Mouse (Mus musculus) heart, adult 18-20 months (tissue): Measurements from ENCODE around the gene Iqcc. TPM values are rescaled to one million over a fixed set of nuclear protein-coding genes. Genes with fewer than 3 reads are reported as not detected.

Source experiments
- DNase-seq, 2 experiments: peaks; one replicate each; pipeline ENCODE4 v3.0.0; 2021 to 2022; ENCODE audit warnings: mixed read lengths in 1 of 2
- long read RNA-seq, 2 experiments: library from polyadenylated mRNA; stranded (forward); transcript quantifications; one replicate each; pipeline ENCODE4 v2.0.0; 2021
- total RNA-seq, 2 experiments: library from RNA; stranded (reverse); gene quantifications; 2 replicates each; pipeline ENCODE4 v1.2.3; 2021

Gene Iqcc
- 10 to 100 TPM; 16.4 to 18.8 TPM for total RNA-seq
- long read RNA-seq, experiment 1, partial matches to known transcripts, result 0 of 9 reads
- long read RNA-seq, experiment 1, other reads (novel, unspliced or antisense), result 5 of 9 reads
- long read RNA-seq, experiment 2, partial matches to known transcripts, result 0 of 8 reads
- long read RNA-seq, experiment 2, other reads (novel, unspliced or antisense), result 3 of 8 reads

DNA sequence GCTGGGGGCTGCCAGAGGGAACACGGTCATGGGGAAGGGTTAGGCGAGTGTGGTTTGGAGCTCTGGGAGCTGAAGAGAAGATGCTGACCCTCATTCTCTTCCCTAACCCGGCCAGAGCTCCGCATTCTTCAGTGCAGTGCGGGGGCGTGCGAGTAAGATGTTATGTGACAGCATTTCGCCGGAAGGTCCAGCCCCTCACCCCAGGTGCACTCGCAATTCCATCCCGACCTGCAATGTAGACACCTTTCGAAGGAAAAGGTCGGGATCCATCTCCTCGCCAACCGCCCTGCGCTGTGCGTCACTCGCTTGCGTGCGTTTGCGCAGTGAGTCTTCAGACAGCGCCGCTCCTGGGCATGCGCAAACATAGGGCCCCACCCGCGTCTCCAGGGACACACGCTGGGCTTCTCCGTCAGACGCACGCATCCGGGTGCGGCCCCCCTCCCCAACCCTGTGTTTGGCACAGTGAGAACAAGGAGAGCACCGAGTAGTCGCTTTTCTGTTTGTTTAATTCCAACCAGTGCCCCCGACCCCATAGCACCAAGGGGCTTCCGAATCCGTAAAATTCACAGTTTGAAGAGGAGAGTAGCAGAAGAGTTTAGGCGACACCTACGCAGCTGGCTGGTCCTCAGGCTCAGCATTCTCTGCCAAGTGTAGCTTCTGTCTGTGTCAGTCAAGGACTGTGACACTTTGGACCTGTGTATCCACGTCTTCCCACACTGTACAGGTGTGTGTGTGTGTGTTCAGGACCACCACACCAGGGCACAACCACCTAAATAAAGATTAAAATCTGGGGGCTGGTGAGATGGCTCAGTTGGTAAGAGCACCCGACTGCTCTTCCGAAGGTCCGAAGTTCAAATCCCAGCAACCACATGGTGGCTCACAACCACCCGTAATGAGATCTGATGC, at the start of gene Iqcc:
Gene Iqcc, minus strand, starts transcription at position 314 of the 906 bp plus-strand sequence.
- peak; percentile 97 to 98 for DNase-seq

DNA sequence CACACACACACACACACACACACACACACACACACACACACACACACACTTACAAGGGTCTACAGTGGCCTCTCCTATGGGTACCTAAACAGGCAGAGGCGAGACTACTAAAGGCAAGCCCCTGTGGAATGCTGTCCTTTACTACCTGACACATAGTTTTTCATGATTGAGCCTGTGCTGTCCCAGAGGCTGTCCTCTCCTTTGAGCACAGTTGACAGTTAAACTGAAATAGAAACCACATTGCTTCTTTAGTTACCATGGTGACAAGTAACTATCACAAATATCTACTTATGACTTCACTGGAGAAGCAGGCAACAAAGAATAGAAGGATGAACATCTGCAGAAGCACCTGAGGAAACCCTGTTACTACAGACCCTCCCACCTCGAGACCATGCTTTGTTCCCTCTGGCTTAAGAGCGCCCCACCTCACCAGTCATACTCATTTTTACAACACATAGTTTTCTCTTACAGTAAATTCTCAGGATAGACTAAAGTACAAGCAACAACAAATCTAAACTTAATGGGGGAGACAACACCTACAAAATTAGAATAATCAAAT, 43.4 kb upstream of the Iqcc start:
- no peak for DNase-seq

- DNase-seq, result no peak
These were observed 42.7 kb upstream of the Iqcc start for GRCm38 (mm10) chr4:129661584-129661983.

- no peak for DNase-seq
These were observed 35.9 kb upstream of the Iqcc start for GRCm38 (mm10) chr4:129654770-129655169.

DNA sequence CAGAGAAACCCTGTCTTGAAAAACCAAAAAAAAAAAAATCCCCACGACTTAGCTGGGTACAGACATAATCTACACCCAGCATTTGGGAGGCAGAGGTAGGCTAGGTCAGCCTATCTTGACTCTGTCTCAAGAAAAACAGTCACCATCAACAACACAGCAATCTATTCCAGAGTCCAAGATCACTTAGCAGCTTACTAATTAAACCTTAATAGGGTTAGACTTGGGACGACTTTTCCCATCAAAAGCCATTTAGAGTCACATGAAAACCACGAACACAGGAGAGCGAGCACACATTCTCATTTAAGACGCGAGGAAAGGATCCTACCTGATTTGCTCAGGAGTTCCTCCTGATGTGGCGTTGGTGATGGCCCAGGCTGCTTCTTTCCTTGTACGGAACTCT, 31.5 kb upstream of the Iqcc start:
- no peak for DNase-seq

DNA sequence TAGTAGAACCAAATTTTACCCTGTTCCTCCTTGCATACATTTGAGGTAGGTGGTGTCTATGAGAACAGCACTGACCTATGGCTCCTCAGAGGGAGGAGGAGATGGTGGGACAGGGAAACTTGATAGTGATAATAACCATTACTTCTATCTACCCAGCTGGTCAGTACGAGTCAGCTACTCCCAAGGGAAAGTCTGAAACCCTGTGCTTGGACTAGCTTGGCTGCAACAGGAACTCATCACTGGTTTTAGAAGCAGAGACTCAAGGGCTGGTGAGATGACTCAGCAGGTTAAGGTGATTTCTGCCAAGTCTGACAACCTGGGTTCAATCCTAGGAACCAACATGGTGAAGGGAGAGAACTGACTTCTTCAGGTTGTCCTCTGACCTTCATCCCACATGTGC, 29.8 kb upstream of the Iqcc start:
- DNase-seq, result no peak

GRCm38 (mm10) chr4:129645204-129645603, 26.3 kb upstream of the Iqcc start:
- no peak for DNase-seq

- no peak for DNase-seq
These were observed 22.9 kb upstream of the Iqcc start for GRCm38 (mm10) chr4:129641756-129642155.

DNA sequence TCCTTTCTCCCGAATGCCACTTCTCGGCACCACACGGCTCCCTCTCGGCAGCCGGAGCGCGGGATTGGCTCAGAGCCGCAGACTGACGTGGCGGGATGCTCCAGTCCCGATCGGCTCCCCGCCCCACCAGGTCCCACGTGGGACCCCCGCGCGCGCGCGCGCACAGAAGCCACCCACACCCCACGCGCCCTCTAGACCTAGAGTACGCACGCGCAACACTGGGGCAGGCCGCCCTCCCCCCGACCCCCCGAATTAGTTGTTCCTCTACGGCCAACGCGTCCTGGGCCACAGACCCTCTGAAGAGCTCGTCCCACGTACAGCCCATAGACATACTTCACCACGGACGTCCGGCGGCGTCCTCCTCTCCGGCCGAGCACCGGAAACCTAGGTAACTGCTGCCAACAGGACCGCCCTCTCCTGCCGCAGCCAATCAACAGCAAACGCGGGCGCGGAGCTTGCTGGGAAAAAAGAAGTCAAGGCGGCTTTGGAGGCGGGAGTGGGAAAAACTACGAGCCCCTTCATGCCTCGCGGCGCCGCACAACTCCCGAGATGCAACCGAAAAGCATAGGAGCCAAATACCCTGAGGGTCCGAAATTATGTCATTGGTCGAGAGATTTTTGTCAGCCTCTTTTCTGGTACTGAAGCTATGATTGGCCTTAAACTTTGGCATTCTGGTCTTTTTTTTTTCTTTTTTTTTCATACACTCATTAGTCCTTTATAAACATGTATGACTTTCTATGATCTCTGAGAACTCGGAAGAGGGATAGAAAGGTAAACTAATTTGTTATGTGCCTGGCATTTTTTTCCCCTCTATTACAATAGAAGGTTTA, 22.0 kb upstream of the Iqcc start, which contains the start of gene Txlna:
Gene Txlna, minus strand, starts transcription at position 428 of the 830 bp plus-strand sequence.
- DNase-seq, result peak; percentile 98

GRCm38 (mm10) chr4:129640101-129640637, 21.3 kb upstream of the Iqcc start:
- peak; percentile 45 to 63 for DNase-seq

GRCm38 (mm10) chr4:129639221-129639620, 20.3 kb upstream of the Iqcc start:
- DNase-seq, result no peak

DNA sequence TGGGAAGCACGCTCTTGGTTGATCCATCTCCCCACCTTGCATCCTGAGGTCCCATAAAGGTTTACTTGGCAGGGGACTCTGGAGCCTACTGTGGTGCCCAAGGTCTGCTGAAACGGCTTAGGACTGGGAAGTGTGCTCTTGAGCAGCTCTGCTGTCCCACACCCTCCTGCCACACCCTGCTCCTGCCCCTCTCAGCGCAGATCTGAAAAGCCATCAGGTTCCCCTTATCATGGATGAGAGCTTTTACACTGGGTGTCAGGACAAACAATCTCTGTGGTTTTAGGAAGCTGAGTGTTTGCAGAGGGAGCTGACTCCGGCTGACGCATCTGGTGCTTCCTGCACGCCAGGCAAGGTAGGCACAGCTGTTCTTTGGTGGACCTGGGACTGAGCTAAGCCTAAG, 15.0 kb upstream of the Iqcc start:
- DNase-seq, result no peak

DNA sequence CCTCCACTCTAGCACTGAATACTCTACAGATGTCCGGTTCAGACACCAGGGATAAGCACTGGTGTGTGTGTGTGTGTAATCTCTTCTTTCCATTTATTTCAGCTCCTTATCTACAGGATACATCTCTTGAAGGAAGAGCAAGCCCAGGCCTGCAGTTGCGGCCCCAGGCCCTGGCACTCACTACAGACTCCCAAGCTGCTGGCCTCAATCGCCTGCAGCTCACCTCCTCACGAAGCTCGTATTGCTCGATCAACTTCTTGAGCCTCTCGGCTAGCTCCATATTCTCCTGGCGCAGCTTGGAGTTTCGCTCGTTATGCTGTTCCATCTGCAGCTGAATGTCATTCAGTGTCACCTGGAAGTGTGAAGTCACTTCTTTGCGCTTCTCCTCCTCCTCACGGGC, 13.0 kb upstream of the Iqcc start:
- no peak for DNase-seq

DNA sequence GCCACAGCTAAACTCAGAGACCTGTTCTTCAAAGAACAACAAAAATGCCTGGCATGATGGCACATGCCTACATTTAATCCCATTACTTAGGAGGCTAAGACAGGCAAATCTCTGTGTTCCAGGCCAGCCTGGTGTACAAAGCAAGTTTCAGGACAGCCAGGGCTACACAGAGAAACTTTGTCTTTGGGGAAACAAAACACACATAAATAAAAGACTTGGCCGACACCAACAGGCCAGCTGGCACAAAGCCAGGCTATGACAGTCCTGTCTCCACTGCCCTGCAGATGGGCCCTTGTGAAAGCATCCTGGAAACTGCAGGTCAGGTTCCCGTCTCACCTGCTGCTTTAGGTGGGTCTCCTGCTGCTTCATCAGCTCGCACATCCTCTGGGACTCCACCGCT, 12.0 kb upstream of the Iqcc start:
- DNase-seq, result peak in 1 of 2 experiments; percentile 31

- DNase-seq, result no peak
These were observed 7.1 kb upstream of the Iqcc start for GRCm38 (mm10) chr4:129626035-129626434.

GRCm38 (mm10) chr4:129625496-129625895, 6.6 kb upstream of the Iqcc start:
- no peak for DNase-seq

DNA sequence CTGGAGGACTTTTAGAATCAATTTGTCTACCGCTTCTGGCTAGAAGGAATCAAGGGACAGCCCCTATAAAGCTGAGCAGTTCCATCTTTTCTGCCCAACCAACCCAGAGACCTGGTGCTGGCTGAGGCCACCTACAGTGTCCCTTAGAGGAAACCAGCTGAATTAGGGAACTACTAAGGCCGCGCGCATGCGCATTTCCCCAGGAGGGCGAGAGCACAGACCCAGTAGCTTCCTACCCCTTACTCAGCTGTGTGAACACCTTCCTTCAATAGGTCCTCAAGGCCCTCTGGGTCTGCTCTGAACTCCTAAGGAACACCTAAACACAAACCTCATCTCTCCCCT, 6.1 kb upstream of the Iqcc start:
- peak; percentile 59 to 67 for DNase-seq

GRCm38 (mm10) chr4:129624281-129625028, 5.6 kb upstream of the Iqcc start:
- peak; percentile 86 to 95 for DNase-seq

DNA sequence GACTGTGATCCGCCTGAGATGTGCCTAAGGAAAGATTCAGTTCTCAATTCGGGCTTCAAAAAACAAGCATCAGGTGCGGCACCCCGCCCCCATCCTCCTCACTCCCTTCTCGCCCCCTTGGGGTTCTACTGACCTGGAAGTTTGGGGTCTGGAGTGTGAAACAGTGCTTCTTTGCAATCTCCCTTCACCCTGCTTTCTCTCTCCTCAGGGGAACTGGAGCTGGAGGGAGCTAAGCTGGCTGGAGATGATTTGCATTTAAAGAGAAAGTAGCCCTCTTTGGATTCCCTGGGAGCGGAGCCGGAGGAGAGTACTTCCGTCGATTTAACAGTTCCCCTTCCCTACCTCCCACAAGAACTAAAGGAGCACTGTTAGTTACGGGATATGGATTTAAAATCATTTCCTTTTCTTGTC, 4.8 kb upstream of the Iqcc start, which contains the start of gene Ccdc28b:
Gene Ccdc28b, minus strand, starts transcription at position 267 of the 411 bp plus-strand sequence.
- DNase-seq, result peak; percentile 79

DNA sequence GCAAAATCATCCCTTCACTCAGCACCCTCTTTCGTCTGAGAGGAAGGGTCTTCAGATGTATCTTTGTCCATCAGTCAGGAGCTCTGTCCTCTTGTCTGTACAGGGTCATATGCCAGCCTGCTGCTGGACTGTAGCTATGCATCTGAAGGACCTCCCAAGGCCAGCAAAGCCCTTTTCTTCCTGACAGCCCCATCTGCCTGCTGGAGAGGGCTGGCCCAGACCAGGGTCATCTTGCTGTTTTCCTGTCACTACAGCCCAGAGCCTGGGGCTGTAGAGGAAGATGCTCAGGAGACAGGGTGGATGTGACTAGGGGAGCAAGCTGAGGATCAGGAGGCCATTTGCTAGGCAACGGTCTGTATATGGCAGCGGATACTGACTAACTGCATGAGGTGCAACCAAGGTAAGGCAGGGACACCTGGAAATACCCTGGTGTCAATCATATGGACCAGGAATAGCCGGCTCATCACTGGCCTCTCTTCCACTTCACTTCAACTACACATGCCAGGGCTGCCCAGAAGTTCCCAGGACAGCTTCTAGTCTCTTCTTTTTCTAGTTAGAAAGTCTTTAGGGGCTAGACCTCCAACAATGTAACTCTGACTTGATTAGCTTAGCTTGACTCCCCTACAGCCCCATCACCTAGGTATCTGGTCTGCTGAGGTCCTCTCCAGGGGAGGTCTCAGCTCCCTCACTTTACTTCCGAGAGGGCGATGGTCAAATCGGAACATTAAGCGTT, 4.1 kb upstream of the Iqcc start:
- DNase-seq, result no peak
